Mouse (Mus musculus) stomach, embryonic 14.5 days (tissue): ENCODE results near the gene Mroh8. TPM values are rescaled to one million over a fixed set of nuclear protein-coding genes. Genes with fewer than 3 reads are reported as not detected.

Source experiments
- ATAC-seq: fragments of 200-750 bp; cut with Nextera tagmentation; 2 replicates; pipeline ENCODE4 v1.8.0; 2017; ENCODE audit warnings: low read depth, moderate TSS enrichment; ENCODE audit not compliant: insufficient number of reproducible peaks, insufficient read depth, low FRiP score
- H3K27ac ChIP-seq: fragments of 300-500 bp; sonication (generic); 2 replicates; pipeline ENCODE4 v1.5.1; 2014; ENCODE audit warnings: mild to moderate bottlenecking, low read length, moderate library complexity, mixed read lengths
- H3K27me3 ChIP-seq: fragments of 300-500 bp; sonication (generic); 2 replicates; pipeline ENCODE4 v1.6.1; 2014; ENCODE audit warnings: low read length, control low read depth, mixed read lengths; ENCODE audit not compliant: control insufficient read depth, insufficient read depth
- H3K36me3 ChIP-seq: fragments of 300-500 bp; sonication (generic); 2 replicates; pipeline ENCODE4 v1.6.1; 2014; ENCODE audit warnings: mild to moderate bottlenecking, control low read depth, low read length, moderate library complexity, mixed read lengths; ENCODE audit not compliant: control insufficient read depth, insufficient read depth
- H3K4me1 ChIP-seq: fragments of 300-500 bp; sonication (generic); 2 replicates; pipeline ENCODE4 v1.6.1; 2014; ENCODE audit warnings: low read length, control low read depth, mixed read lengths; ENCODE audit not compliant: control insufficient read depth, insufficient read depth
- H3K4me2 ChIP-seq: fragments of 300-500 bp; sonication (generic); replicated peaks from 2 replicates; pipeline ENCODE4 v1.6.1; 2014; ENCODE audit warnings: low read depth, low read length, control low read depth
- H3K4me3 ChIP-seq: fragments of 300-500 bp; sonication (generic); 2 replicates; pipeline ENCODE4 v1.5.1; 2014; ENCODE audit warnings: low read depth, low read length, control low read depth
- H3K9ac ChIP-seq: fragments of 300-500 bp; sonication (generic); replicated peaks from 2 replicates; pipeline ENCODE4 v1.6.1; 2014; ENCODE audit warnings: low read depth, mild to moderate bottlenecking, control low read depth, low read length, moderate library complexity, mixed read lengths
- H3K9me3 ChIP-seq: fragments of 300-500 bp; sonication (generic); 2 replicates; pipeline ENCODE4 v1.6.1; 2016; ENCODE audit warnings: low read depth, low read length, control low read depth; ENCODE audit not compliant: control insufficient read depth
- WGBS: fragments of 180-500 bp; shearing (Covaris S2); extraction: QIAGEN DNeasy Blood & Tissue Kit; methylation state at CpG from one replicate; pipeline ENCODE4 v1.1.7; 2014; 5-methylcytosine and 5-hydroxymethylcytosine counted together
- polyA plus RNA-seq: library from polyadenylated mRNA; unstranded; fragments of >200 nt; fragmentation: Nextera tagmentation; extraction: Ambion mirVana; gene quantifications from 2 replicates; pipeline ENCODE4 v1.2.1, GENCODE M21; 2014

The Mroh8 gene
- polyA plus RNA-seq, 1 experiment from 2014 or later, result 0.85 TPM

DNA sequence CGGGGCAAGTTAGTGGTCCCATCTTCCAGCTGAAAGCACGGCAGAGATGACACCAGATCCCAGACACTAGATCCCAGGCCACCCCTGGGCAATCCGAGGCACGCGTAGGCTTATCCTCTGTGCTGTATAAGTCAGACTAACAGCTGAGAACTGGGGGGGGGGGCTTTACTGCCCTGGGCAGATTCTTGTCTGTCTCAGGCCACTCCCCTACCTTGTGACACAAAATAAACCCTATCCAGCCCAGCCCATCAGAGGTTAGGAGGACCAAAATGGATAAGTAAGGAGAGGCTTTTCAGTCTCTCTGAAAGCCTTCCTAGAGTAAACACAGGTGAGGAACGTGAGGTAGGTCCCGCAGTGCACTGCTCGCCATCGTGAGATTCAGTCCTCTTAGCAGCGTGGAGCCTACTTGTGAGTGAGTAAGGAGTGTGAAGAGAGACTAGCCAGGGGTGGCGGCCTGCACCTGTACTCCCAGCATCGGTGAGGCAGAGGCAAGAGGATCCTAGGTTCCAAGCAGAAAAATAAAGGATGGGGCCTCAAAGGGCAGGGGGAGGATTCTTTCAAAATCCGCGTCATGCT is 37.1 kb upstream of the Mroh8 start:
- no peaks in the 10 kb centered on the region for H3K9me3 ChIP-seq
- H3K9ac ChIP-seq, result no peak overlapping the region
- H3K27ac ChIP-seq, result no peak overlapping the region
- H3K4me1 ChIP-seq, result 0 out of 2 replicates have a peak, but pooled peaks cover 3% of the 10 kb centered on the region
- H3K27me3 ChIP-seq, result no peaks in the 10 kb centered on the region
- H3K4me3 ChIP-seq, result no peak overlapping the region
- peaks cover 75% of the 10 kb centered on the region for H3K36me3 ChIP-seq
- peak; percentile 51; the same call in 1 of the 2 replicates for ATAC-seq
- 73% methylated on average over 14 of the region's 14 CpGs for WGBS
- no peak overlapping the region for H3K4me2 ChIP-seq

DNA sequence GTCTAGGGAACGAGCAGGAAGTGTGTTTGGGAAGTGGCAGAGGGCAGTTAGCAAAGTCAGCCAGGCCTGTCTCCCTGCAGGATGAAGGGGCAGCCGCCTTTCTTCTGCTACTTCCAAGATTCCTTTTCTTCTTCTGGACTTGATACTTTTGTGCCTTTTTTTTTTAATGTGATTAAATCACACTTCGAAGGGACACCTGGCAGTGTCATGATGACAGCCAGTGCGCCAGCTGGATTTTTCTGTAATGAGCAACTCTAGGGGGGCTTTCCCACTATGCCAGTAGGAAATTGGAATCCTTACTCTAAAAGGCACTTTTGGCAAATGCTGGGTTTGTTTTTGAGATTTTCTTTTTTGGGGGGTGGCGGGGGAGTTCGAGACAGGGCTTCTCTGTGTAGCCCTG is 36.1 kb upstream of the Mroh8 start:
- 0 out of 2 replicates have a peak, but pooled peaks cover under 1% of the 10 kb centered on the region for H3K4me1 ChIP-seq
- H3K27me3 ChIP-seq, result no peaks in the 10 kb centered on the region
- H3K27ac ChIP-seq, result no peak overlapping the region
- no peaks in the 10 kb centered on the region for H3K9me3 ChIP-seq
- H3K4me2 ChIP-seq, result no peak overlapping the region
- 88% methylated on average over 6 of the region's 6 CpGs for WGBS
- no peak overlapping the region for H3K4me3 ChIP-seq
- no peak for ATAC-seq
- H3K9ac ChIP-seq, result no peak overlapping the region
- H3K36me3 ChIP-seq, result peaks cover 79% of the 10 kb centered on the region

GRCm38 (mm10) chr2:157314310-157314709 is 35.0 kb upstream of the Mroh8 start:
- no peak overlapping the region for H3K27ac ChIP-seq

GRCm38 (mm10) chr2:157313718-157314117 is 34.4 kb upstream of the Mroh8 start:
- Histone ChIP-seq H3K4me2 (no peak overlapping the region), H3K4me1 (no peaks in the 10 kb centered on the region), H3K9ac (no peak overlapping the region), H3K9me3 (no peaks in the 10 kb centered on the region), H3K27me3 (no peaks in the 10 kb centered on the region), H3K27ac (no peak overlapping the region), H3K4me3 (no peak overlapping the region), H3K36me3 (peaks cover 87% of the 10 kb centered on the region)
- WGBS, result 75% methylated on average over 3 of the region's 3 CpGs
- ATAC-seq, result no peak

More at GRCm38 (mm10) chr2:157314310-157314709, 35.0 kb upstream of the Mroh8 start:
- no peak for ATAC-seq
- Histone ChIP-seq H3K4me3 (no peak overlapping the region), H3K27me3 (no peaks in the 10 kb centered on the region), H3K9ac (no peak overlapping the region), H3K4me2 (no peak overlapping the region), H3K4me1 (no peaks in the 10 kb centered on the region), H3K36me3 (peaks cover 81% of the 10 kb centered on the region), H3K9me3 (no peaks in the 10 kb centered on the region)
- 92% methylated on average over 7 of the region's 7 CpGs for WGBS

DNA sequence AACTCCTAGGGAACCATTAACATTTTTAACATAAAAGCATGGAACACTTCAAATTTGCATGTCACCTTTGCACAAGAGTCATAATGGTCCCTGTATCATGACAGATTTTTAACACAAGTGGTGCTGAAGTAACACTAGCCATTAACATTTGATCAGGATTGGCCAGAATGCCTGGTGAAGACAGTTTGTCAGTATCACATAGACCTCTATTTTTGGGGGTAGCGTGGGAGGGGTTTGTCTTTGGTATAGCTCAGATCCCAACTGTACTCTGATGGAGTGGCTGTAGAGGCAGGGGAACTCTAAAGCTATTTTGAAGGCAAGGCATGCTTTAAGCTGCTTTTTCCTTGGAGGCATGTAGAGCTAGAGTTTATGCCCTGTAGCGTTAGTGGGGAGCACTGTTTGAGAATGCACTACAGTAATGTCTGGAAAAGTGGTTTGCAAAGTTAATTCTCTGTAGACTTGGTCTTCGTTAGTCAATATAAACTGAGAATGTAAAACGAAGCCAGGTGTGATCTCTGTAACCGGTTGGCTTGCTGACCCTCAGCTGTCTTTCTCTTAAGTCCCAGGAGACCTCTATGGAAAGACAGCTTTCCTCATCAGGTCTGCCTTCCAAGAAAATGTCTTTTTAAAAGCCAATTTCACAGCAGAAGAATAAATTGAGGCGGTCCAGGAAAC is 31.8 kb upstream of the Mroh8 start:
- Histone ChIP-seq H3K9me3 (no peaks in the 10 kb centered on the region), H3K4me2 (no peak overlapping the region), H3K9ac (no peak overlapping the region), H3K4me3 (no peak overlapping the region), H3K36me3 (peaks cover 72% of the 10 kb centered on the region), H3K4me1 (peaks cover 2% of the 10 kb centered on the region), H3K27ac (no peak overlapping the region), H3K27me3 (no peaks in the 10 kb centered on the region)
- WGBS, result 86% methylated on average over 6 of the region's 6 CpGs
- ATAC-seq, result no peak

DNA sequence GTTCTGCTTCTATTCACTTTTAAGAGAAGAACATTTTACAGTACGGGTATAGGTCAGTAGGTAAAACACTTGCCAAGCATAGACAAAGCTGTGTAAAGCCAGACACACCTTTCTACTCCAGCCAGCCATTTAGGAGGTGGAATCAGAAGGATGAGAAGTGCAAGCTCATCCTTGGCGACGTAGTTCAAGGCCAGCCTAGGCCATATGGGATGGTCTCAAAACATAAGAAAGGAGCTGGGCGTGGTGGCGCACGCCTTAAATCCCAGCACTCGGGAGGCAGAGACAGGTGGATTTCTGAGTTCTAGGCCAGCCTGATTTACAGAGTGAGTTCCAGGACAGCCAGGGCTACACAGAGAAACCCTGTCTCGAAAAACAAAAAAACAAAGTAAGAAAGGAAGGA is 30.3 kb upstream of the Mroh8 start:
- no peaks in the 10 kb centered on the region for H3K27me3 ChIP-seq
- H3K4me2 ChIP-seq, result no peak overlapping the region
- H3K36me3 ChIP-seq, result peaks cover 59% of the 10 kb centered on the region

GRCm38 (mm10) chr2:157308273-157308917 is 29.0 kb upstream of the Mroh8 start:
- peaks cover 59% of the 10 kb centered on the region for H3K36me3 ChIP-seq
- peak overlapping the region; percentile 72; the same call in 1 of the 2 replicates for H3K27ac ChIP-seq
- H3K9me3 ChIP-seq, result no peaks in the 10 kb centered on the region
- ATAC-seq, result no peak
- no peak overlapping the region for H3K4me2 ChIP-seq
- 76% methylated on average over 2 of the region's 2 CpGs for WGBS
- no peak overlapping the region for H3K9ac ChIP-seq
- H3K4me3 ChIP-seq, result no peak overlapping the region
- no peaks in the 10 kb centered on the region for H3K27me3 ChIP-seq
- peaks cover 5% of the 10 kb centered on the region for H3K4me1 ChIP-seq

More for the DNA sequence above, 30.3 kb upstream of the Mroh8 start:
- no peaks in the 10 kb centered on the region for H3K9me3 ChIP-seq
- no peak overlapping the region for H3K27ac ChIP-seq
- no peak for ATAC-seq
- no peak overlapping the region for H3K9ac ChIP-seq
- 95% methylated on average over 8 of the region's 8 CpGs for WGBS
- H3K4me3 ChIP-seq, result no peak overlapping the region
- peaks cover 5% of the 10 kb centered on the region for H3K4me1 ChIP-seq

GRCm38 (mm10) chr2:157307715-157308265 is 28.4 kb upstream of the Mroh8 start:
- Histone ChIP-seq H3K27me3 (no peaks in the 10 kb centered on the region), H3K4me1 (peaks cover 5% of the 10 kb centered on the region), H3K9ac (no peak overlapping the region), H3K27ac (peak overlapping the region; percentile 72; the same call in 1 of the 2 replicates), H3K9me3 (no peaks in the 10 kb centered on the region), H3K4me3 (no peak overlapping the region), H3K4me2 (no peak overlapping the region), H3K36me3 (peaks cover 59% of the 10 kb centered on the region)
- whole genome bisulfite sequencing, result 77% methylated on average over 4 of the region's 4 CpGs
- no peak for ATAC-seq
